Mouse (Mus musculus) lung, adult 2 months (tissue): Measurements from ENCODE around the gene Lrrc17.

Experiments
- CTCF ChIP-seq: fragments of 200-500 bp; IDR thresholded peaks from 2 replicates; pipeline ENCODE4 v1.5.1; 2011; ENCODE audit warnings: mild to moderate bottlenecking, low read length, control low read depth; ENCODE audit not compliant: insufficient read depth
- POLR2A ChIP-seq: fragments of 200-500 bp; IDR thresholded peaks from 2 replicates; pipeline ENCODE4 v1.6.1; 2011; ENCODE audit warnings: low read depth, mild to moderate bottlenecking, control low read depth, low read length, borderline replicate concordance; ENCODE audit errors: extremely low read depth

DNA sequence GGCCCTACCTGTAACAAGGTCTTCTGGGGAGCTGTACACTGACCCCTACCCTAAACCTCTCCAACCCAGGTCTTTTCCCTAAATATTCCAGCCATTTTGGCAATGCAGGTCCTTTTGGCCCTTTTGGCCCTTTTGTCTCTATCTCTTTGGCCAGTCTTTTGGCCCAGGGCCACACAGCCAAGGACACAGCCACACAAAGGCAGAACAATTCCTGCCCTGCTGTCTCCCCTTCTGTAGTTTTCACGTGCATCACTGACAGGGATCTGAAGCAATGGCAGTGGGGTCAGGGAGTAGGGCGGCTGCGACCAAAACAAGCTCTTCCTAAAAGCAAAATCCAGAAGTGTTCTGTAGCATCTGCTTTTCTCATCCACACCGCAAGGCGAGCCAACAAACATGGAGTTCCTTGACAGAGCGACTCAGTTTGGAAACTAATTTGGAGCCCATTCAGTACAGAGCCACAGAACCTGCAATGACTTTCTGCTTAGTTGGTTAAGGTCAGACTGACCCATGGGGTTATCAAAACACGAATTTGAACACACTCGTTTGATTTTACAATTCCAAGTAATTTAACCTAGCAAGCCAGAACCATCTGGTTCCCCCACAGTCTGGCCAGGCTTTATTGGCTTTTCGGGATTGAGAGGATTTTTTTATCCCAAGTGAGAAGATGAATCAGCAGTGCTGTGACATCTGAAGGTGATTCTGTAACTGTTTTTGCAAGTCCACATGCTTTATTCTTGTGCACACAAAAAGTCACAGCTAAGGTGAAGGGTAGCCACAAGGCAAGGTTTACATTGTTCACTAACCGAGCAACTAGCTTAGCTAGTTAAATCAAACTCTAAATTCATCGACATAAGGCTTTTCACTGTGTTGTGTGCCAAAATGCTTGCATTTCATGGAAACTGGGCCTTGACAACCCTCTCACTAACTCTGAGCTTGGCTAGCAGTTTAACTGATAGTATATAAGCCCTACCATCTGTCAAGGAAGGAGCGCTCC is 65.2 kb downstream of the Lrrc17 start:
- TF ChIP-seq CTCF (no peak), POLR2A (no peak)
